30 mouse cellular contexts compared by ENCODE assay signal in genomic region chr4:137417712-137418564, GRCm38 (mm10). TPM values are rescaled to one million over a fixed set of nuclear protein-coding genes. Genes with fewer than 3 reads are reported as not detected.
DNase-seq lines count a peak whose midpoint lies in the region; ATAC-seq and TF ChIP-seq lines count a peak whose summit lies in the region.
"Had no signal": no experiment of that assay in that cellular context is flagged by ENCODE, and none has a peak within 500 bp of the region (broad histone marks: within the 10 kb centered on the region; RNA-seq: fewer than 3 reads in every experiment).

No protein-coding gene starts in this region.

- no peaks in the 10 kb centered on the region for H3K27me3 ChIP-seq in forebrain, embryonic 16.5 days (replicated peaks; ENCODE audit: control insufficient read depth, insufficient read depth, low read length)
- no peaks in the 10 kb centered on the region for H3K27me3 ChIP-seq in forebrain, embryonic 10.5 days (ENCODE audit: poor library complexity, severe bottlenecking)
- H3K27me3 ChIP-seq in MEL (ENCODE audit: control insufficient read depth in 1 of 2, insufficient read depth in 2 of 2, low read length in 2 of 2), result no peaks in the 10 kb centered on the region
- H3K27me3 ChIP-seq: heart, embryonic 13.5 days; hindbrain, embryonic 15.5 days had no signal

- H3K79me2 ChIP-seq in MEL (ENCODE audit: control insufficient read depth, insufficient read depth, low read length, poor library complexity), result no peaks in the 10 kb centered on the region

- no peak for TF ChIP-seq POLR2A in MEL (IDR thresholded peaks at IDR 0.05; ENCODE audit: control insufficient read depth in 1 of 2, insufficient read depth in 1 of 2, low read depth in 1 of 2, low read length in 2 of 2, poor library complexity in 1 of 2)
- no peak for TF ChIP-seq POLR2A in olfactory bulb, adult 2 months (IDR thresholded peaks at IDR 0.05; ENCODE audit: insufficient read depth, low read depth, low read length)

- H3K36me3 ChIP-seq in forebrain, embryonic 16.5 days (ENCODE audit: control insufficient read depth, insufficient read depth), result no peaks in the 10 kb centered on the region
- no peaks in the 10 kb centered on the region for H3K36me3 ChIP-seq in forebrain, embryonic 10.5 days (replicated peaks)
- H3K36me3 ChIP-seq in MEL (ENCODE audit: control insufficient read depth in 1 of 2, insufficient read depth in 2 of 2, low read length in 2 of 2), result peaks cover 0 to 2% of the 10 kb centered on the region in 2 experiments; a peak in 1 of 4 replicates
- H3K36me3 ChIP-seq: heart, embryonic 13.5 days; hindbrain, embryonic 15.5 days; limb, embryonic 10.5 days; midbrain, embryonic 10.5 days had no signal

- H3K4me2 ChIP-seq in forebrain, embryonic 16.5 days (ENCODE audit: low read length), result no peak overlapping the region
- H3K4me2 ChIP-seq: heart, embryonic 13.5 days; hindbrain, embryonic 15.5 days had no signal

- no peak overlapping the region for H3K27ac ChIP-seq in forebrain, embryonic 16.5 days (ENCODE audit: low read length)
- H3K27ac ChIP-seq in forebrain, embryonic 10.5 days, result no peak overlapping the region
- H3K27ac ChIP-seq in MEL (ENCODE audit: control insufficient read depth, low read depth, low read length), result no peak overlapping the region
- peak overlapping the region; percentile 85 for H3K27ac ChIP-seq in olfactory bulb, adult 2 months (ENCODE audit: insufficient read depth, low read depth, low read length)
- H3K27ac ChIP-seq: heart, embryonic 13.5 days; hindbrain, embryonic 15.5 days; limb, embryonic 10.5 days; midbrain, embryonic 10.5 days had no signal

- WGBS in forebrain, embryonic 16.5 days, result 74% methylated on average over 11 of the region's 11 CpGs
- WGBS in forebrain, embryonic 10.5 days, result 84% methylated on average over 11 of the region's 11 CpGs
- WGBS in olfactory bulb, adult 2 months, result 29% methylated on average over 11 of the region's 11 CpGs

- no peak for DNase-seq in forebrain, embryonic 10.5 days (ENCODE audit: extremely low spot score, low spot score)
- DNase-seq in MEL (ENCODE audit: low read depth, low spot score), result peak; percentile 46
- DNase-seq in spleen, postnatal 36 days (ENCODE audit: low spot score in 2 of 2), result no peak
- DNase-seq in gastrocnemius, postnatal 10 days, result no peak
- no peak for DNase-seq in embryo, embryonic 11 days
- DNase-seq: cerebellum, adult 11 months; cerebellum, postnatal 10 days; gastrocnemius, postnatal 14 days; heart, adult 18-20 months; heart, postnatal 4 days; kidney, adult 2 months; kidney, postnatal 10 days; liver, postnatal 0 days; right cerebral cortex, adult 18-20 months; thymus, adult 18-20 months had no signal

- TF ChIP-seq EP300 in MEL (IDR thresholded peaks at IDR 0.05; ENCODE audit: low read depth in 1 of 2, low read length in 2 of 2), result no peak

- H3K4me3 ChIP-seq in forebrain, embryonic 16.5 days (replicated peaks; ENCODE audit: low read length), result no peak overlapping the region
- H3K4me3 ChIP-seq in forebrain, embryonic 10.5 days, result no peak overlapping the region
- H3K4me3 ChIP-seq in MEL (ENCODE audit: control insufficient read depth in 1 of 2, insufficient read depth in 1 of 2, low read depth in 2 of 2, low read length in 2 of 2), result no peak overlapping the region
- H3K4me3 ChIP-seq in olfactory bulb, adult 2 months (ENCODE audit: insufficient read depth, low read depth, low read length), result no peak overlapping the region
- H3K4me3 ChIP-seq: heart, embryonic 13.5 days; hindbrain, embryonic 15.5 days; limb, embryonic 10.5 days; midbrain, embryonic 10.5 days had no signal

- peak; percentile 54; the same call in 1 of the 2 replicates for ATAC-seq in forebrain, embryonic 16.5 days
- peak; percentile 76 for ATAC-seq in common myeloid progenitor, adult 5-6 weeks (replicated peaks; ENCODE audit: low read depth, poor library complexity, severe bottlenecking)
- ATAC-seq: liver, postnatal 0 days had no signal

- TF ChIP-seq RAD21 in MEL (IDR thresholded peaks at IDR 0.05; ENCODE audit: low read depth, low read length), result no peak

- H3K9ac ChIP-seq in forebrain, embryonic 16.5 days (replicated peaks; ENCODE audit: low read depth, low read length), result no peak overlapping the region
- H3K9ac ChIP-seq in MEL (ENCODE audit: control insufficient read depth, low read depth, low read length, poor library complexity, severe bottlenecking), result no peak overlapping the region
- H3K9ac ChIP-seq: heart, embryonic 13.5 days; hindbrain, embryonic 15.5 days; liver, postnatal 0 days had no signal

- no peaks in the 10 kb centered on the region for H3K9me3 ChIP-seq in forebrain, embryonic 16.5 days (ENCODE audit: control insufficient read depth, low read length)
- no peaks in the 10 kb centered on the region for H3K9me3 ChIP-seq in forebrain, embryonic 10.5 days
- no peaks in the 10 kb centered on the region for H3K9me3 ChIP-seq in MEL (replicated peaks; ENCODE audit: insufficient read depth, low read length)
- H3K9me3 ChIP-seq: heart, embryonic 13.5 days; hindbrain, embryonic 15.5 days; limb, embryonic 10.5 days; midbrain, embryonic 10.5 days had no signal

- H3K4me1 ChIP-seq in forebrain, embryonic 16.5 days (replicated peaks; ENCODE audit: control insufficient read depth, insufficient read depth, low read length), result no peaks in the 10 kb centered on the region
- H3K4me1 ChIP-seq in forebrain, embryonic 10.5 days, result no peaks in the 10 kb centered on the region
- no peaks in the 10 kb centered on the region for H3K4me1 ChIP-seq in MEL (ENCODE audit: control insufficient read depth in 1 of 2, insufficient read depth in 2 of 2, low read length in 2 of 2)
- peaks cover 14% of the 10 kb centered on the region for H3K4me1 ChIP-seq in olfactory bulb, adult 2 months (ENCODE audit: control insufficient read depth, insufficient read depth, low read length)
- H3K4me1 ChIP-seq: heart, embryonic 13.5 days; hindbrain, embryonic 15.5 days; limb, embryonic 10.5 days; midbrain, embryonic 10.5 days had no signal

- TF ChIP-seq CTCF in MEL (IDR thresholded peaks at IDR 0.05 in 2 of 3, conservative IDR thresholded peaks at IDR 0.05 in 1 of 3; ENCODE audit: control insufficient read depth in 1 of 3, insufficient read depth in 1 of 3, low read depth in 2 of 3, low read length in 3 of 3, poor library complexity in 1 of 3, severe bottlenecking in 1 of 3), result no peak
- TF ChIP-seq CTCF in olfactory bulb, adult 2 months (IDR thresholded peaks at IDR 0.05; ENCODE audit: insufficient read depth, low read depth, low read length), result no peak

TF ChIP-seq in MEL, 35 proteins besides CTCF, POLR2A, EP300 and RAD21:
- TF ChIP-seq MEF2A (IDR thresholded peaks at IDR 0.05; ENCODE audit: extremely low read depth, insufficient replicate concordance, low read depth, low read length, poor library complexity, severe bottlenecking), result no peak
- TF ChIP-seq GATA1 (IDR thresholded peaks at IDR 0.05; ENCODE audit: low read depth, low read length), result no peak
- peak; percentile 56; the same call in 1 of the 2 replicates for TF ChIP-seq USF1 (IDR thresholded peaks at IDR 0.05; ENCODE audit: low read depth, low read length)
- TF ChIP-seq RCOR1 (IDR thresholded peaks at IDR 0.05; ENCODE audit: low read depth, low read length), result no peak

RNA-seq across cellular contexts. Expression of gene Cela3a, which starts 8.3 kb away (rescaled TPM):
- not detected in 2 replicates for polyA plus RNA-seq in forebrain, embryonic 16.5 days (2015; fragmentation: Nextera tagmentation; extraction: Ambion mirVana)
- not detected in 2 replicates for polyA plus RNA-seq in forebrain, embryonic 10.5 days (2016; fragmentation: Nextera tagmentation; extraction: Ambion mirVana)
- not detected in 2 replicates for total RNA-seq in MEL (2012; rRNA removed)
- polyA plus RNA-seq in MEL (2012; ENCODE audit: insufficient read depth in 1 of 2, insufficient read length in 2 of 2, low read depth in 1 of 2, low replicate concordance in 2 of 2, missing spikeins in 1 of 2), result not detected
- not detected in 2 replicates for total RNA-seq in common myeloid progenitor, adult 5-6 weeks (2017)
- not detected in 2 replicates for polyA plus RNA-seq in olfactory bulb, adult 2 months (2012; ENCODE audit: insufficient read depth, insufficient read length, low replicate concordance, missing spikeins)
- total RNA-seq in gastrocnemius, postnatal 10 days (2021), result not detected
- total RNA-seq: gastrocnemius, postnatal 14 days; heart, adult 18-20 months; heart, postnatal 4 days; layer of hippocampus, adult 8-10 months; left cerebral cortex, adult 18-20 months; liver, adult 2 months; midbrain, postnatal 0 days had no signal
- polyA plus RNA-seq: embryonic facial prominence, embryonic 14.5 days; frontal cortex, adult 2 months; heart, embryonic 13.5 days; hindbrain, embryonic 15.5 days; kidney, adult 2 months; limb, embryonic 10.5 days; liver, adult 2 months; liver, postnatal 0 days; midbrain, embryonic 10.5 days; midbrain, postnatal 0 days; small intestine, adult 2 months; urinary bladder, adult 2 months had no signal

RNA-seq across cellular contexts. Expression of gene Cela3b, which starts 12.4 kb away (rescaled TPM):
- not detected in 2 replicates for polyA plus RNA-seq in forebrain, embryonic 16.5 days (2015; fragmentation: Nextera tagmentation; extraction: Ambion mirVana)
- polyA plus RNA-seq in forebrain, embryonic 10.5 days (2016; fragmentation: Nextera tagmentation; extraction: Ambion mirVana), result not detected in 2 replicates
- not detected in 2 replicates for total RNA-seq in MEL (2012; rRNA removed)
- polyA plus RNA-seq in MEL (2012; ENCODE audit: insufficient read depth in 1 of 2, insufficient read length in 2 of 2, low read depth in 1 of 2, low replicate concordance in 2 of 2, missing spikeins in 1 of 2), result not detected
- not detected in 2 replicates for total RNA-seq in common myeloid progenitor, adult 5-6 weeks (2017)
- polyA plus RNA-seq in olfactory bulb, adult 2 months (2012; ENCODE audit: insufficient read depth, insufficient read length, low replicate concordance, missing spikeins), result not detected in 2 replicates
- not detected for total RNA-seq in gastrocnemius, postnatal 10 days (2021)
- total RNA-seq: gastrocnemius, postnatal 14 days; heart, adult 18-20 months; heart, postnatal 4 days; layer of hippocampus, adult 8-10 months; left cerebral cortex, adult 18-20 months; midbrain, postnatal 0 days had no signal
- polyA plus RNA-seq: frontal cortex, adult 2 months; heart, embryonic 13.5 days; hindbrain, embryonic 15.5 days; kidney, adult 2 months; limb, embryonic 10.5 days; midbrain, embryonic 10.5 days; midbrain, postnatal 0 days; urinary bladder, adult 2 months had no signal

RNA-seq across cellular contexts. Expression of gene 1700013G24Rik, which starts 35.1 kb away (rescaled TPM):
- not detected in 2 replicates for polyA plus RNA-seq in forebrain, embryonic 16.5 days (2015; fragmentation: Nextera tagmentation; extraction: Ambion mirVana)
- polyA plus RNA-seq in forebrain, embryonic 10.5 days (2016; fragmentation: Nextera tagmentation; extraction: Ambion mirVana), result not detected in 2 replicates
- not detected in 2 replicates for total RNA-seq in MEL (2012; rRNA removed)
- not detected for polyA plus RNA-seq in MEL (2012; ENCODE audit: insufficient read depth in 1 of 2, insufficient read length in 2 of 2, low read depth in 1 of 2, low replicate concordance in 2 of 2, missing spikeins in 1 of 2)
- total RNA-seq in common myeloid progenitor, adult 5-6 weeks (2017), result not detected in 2 replicates
- not detected in 2 replicates for polyA plus RNA-seq in olfactory bulb, adult 2 months (2012; ENCODE audit: insufficient read depth, insufficient read length, low replicate concordance, missing spikeins)
- total RNA-seq in gastrocnemius, postnatal 10 days (2021), result not detected
- total RNA-seq: gastrocnemius, postnatal 14 days; heart, adult 18-20 months; heart, postnatal 4 days; layer of hippocampus, adult 8-10 months; left cerebral cortex, adult 18-20 months; liver, adult 2 months; midbrain, postnatal 0 days had no signal
- polyA plus RNA-seq: frontal cortex, adult 2 months; heart, embryonic 13.5 days; hindbrain, embryonic 15.5 days; limb, embryonic 10.5 days; liver, adult 2 months; liver, postnatal 0 days; midbrain, embryonic 10.5 days; midbrain, postnatal 0 days; small intestine, adult 2 months; urinary bladder, adult 2 months had no signal

RNA-seq across cellular contexts. Expression of gene Hspg2, which starts 50.6 kb away (rescaled TPM):
- polyA plus RNA-seq in forebrain, embryonic 16.5 days (2015; fragmentation: Nextera tagmentation; extraction: Ambion mirVana), result 3.2 and 4.9 TPM in 2 replicates
- 15.6 and 17.9 TPM in 2 replicates for polyA plus RNA-seq in forebrain, embryonic 10.5 days (2016; fragmentation: Nextera tagmentation; extraction: Ambion mirVana)
- 0.04 TPM in 1 of 2 replicates, not detected in the other for total RNA-seq in MEL (2012; rRNA removed)
- under 1 TPM in 1 of 2 experiments, not detected in 1; 0.04 TPM for polyA plus RNA-seq in MEL (2012; ENCODE audit: insufficient read depth in 1 of 2, insufficient read length in 2 of 2, low read depth in 1 of 2, low replicate concordance in 2 of 2, missing spikeins in 1 of 2)
- under 0.01 TPM in 1 of 2 replicates, not detected in the other for total RNA-seq in common myeloid progenitor, adult 5-6 weeks (2017)
- not detected in 2 replicates for polyA plus RNA-seq in olfactory bulb, adult 2 months (2012; ENCODE audit: insufficient read depth, insufficient read length, low replicate concordance, missing spikeins)
- 100 to 1,000 TPM; 256 to 295 TPM for total RNA-seq in gastrocnemius, postnatal 10 days (2021)
